Mouse (Mus musculus): ENCODE measurements around the gene Tepp. TPM values are rescaled to one million over a fixed set of nuclear protein-coding genes. Genes with fewer than 3 reads are reported as not detected.

Tepp gene
- not detected in 2 replicates for polyA plus RNA-seq (2021; fragmentation: Nextera tagmentation)
- long read RNA-seq, experiment 1, result 0 reads
- long read RNA-seq, experiment 2, result 0 reads

GRCm38 (mm10) chr8:95310342-95310970, at the start of gene Tepp:
TSS of gene Tepp (plus strand) at chr8:95310566.

GRCm38 (mm10) chr8:95306431-95306830, 3.9 kb upstream of the Tepp start, which contains the start of gene Cngb1:
TSS of gene Cngb1 (minus strand) at chr8:95306585.

GRCm38 (mm10) chr8:95331720-95332436, 21.5 kb downstream of the Tepp start, which contains the start of the genes Zfp319 and Usb1:
TSS of gene Zfp319 (minus strand) at chr8:95331950.
TSS of gene Usb1 (plus strand) at chr8:95332284.

GRCm38 (mm10) chr8:95352151-95352870, 41.9 kb downstream of the Tepp start, which contains the start of gene Mmp15:
TSS of gene Mmp15 (plus strand) at chr8:95352268.

Other genes starting within 250 kb of the Tepp start
- 19.6 and 27.0 TPM in 2 replicates for gene Katnb1, start 229.4 kb upstream of the Tepp start, polyA plus RNA-seq (2021; fragmentation: Nextera tagmentation)
- 11.4 and 15.4 TPM in 2 replicates for gene Kifc3, start 107.8 kb upstream of the Tepp start, polyA plus RNA-seq (2021; fragmentation: Nextera tagmentation)
- gene Cngb1, start 4.0 kb upstream of the Tepp start, polyA plus RNA-seq (2021; fragmentation: Nextera tagmentation), result 0.02 TPM in 1 of 2 replicates, not detected in the other
- gene Zfp319, start 21.4 kb downstream of the Tepp start, polyA plus RNA-seq (2021; fragmentation: Nextera tagmentation), result 3.2 and 6.2 TPM in 2 replicates
- 10.4 and 12.1 TPM in 2 replicates for gene Usb1, start 21.7 kb downstream of the Tepp start, polyA plus RNA-seq (2021; fragmentation: Nextera tagmentation)
- gene Mmp15, start 41.7 kb downstream of the Tepp start, polyA plus RNA-seq (2021; fragmentation: Nextera tagmentation), result 1.3 and 4.1 TPM in 2 replicates
- gene Cfap20, start 124.3 kb downstream of the Tepp start, polyA plus RNA-seq (2021; fragmentation: Nextera tagmentation), result 116 and 134 TPM in 2 replicates
- gene Csnk2a2, start 179.5 kb downstream of the Tepp start, polyA plus RNA-seq (2021; fragmentation: Nextera tagmentation), result 9.1 and 10.3 TPM in 2 replicates
- 7.0 and 7.9 TPM in 2 replicates for gene Ccdc113, start 223.5 kb downstream of the Tepp start, polyA plus RNA-seq (2021; fragmentation: Nextera tagmentation)